Mouse (Mus musculus) limb, embryonic 10.5 days (tissue): ENCODE measurements around the gene Tesc. TPM values are rescaled to one million over a fixed set of nuclear protein-coding genes. Genes with fewer than 3 reads are reported as not detected.

Experiments
- DNase-seq: peaks from one replicate; pipeline ENCODE4 v3.0.0-alpha.2; 2017; ENCODE audit warnings: low spot score
- H3K27ac ChIP-seq: fragments of 300-500 bp; sonication (generic); 2 replicates; pipeline ENCODE4 v1.5.1; 2016; ENCODE audit warnings: mild to moderate bottlenecking
- H3K27me3 ChIP-seq: fragments of 300-500 bp; sonication (generic); 2 replicates; pipeline ENCODE4 v1.6.1; 2016; ENCODE audit warnings: low read depth, mild to moderate bottlenecking; ENCODE audit not compliant: poor library complexity, severe bottlenecking
- H3K36me3 ChIP-seq: fragments of 300-500 bp; sonication (generic); 2 replicates; pipeline ENCODE4 v1.6.1; 2016; ENCODE audit warnings: mild to moderate bottlenecking, moderate library complexity
- H3K4me1 ChIP-seq: fragments of 300-500 bp; sonication (generic); 2 replicates; pipeline ENCODE4 v1.6.1; 2016
- H3K4me3 ChIP-seq: fragments of 300-500 bp; sonication (generic); 2 replicates; pipeline ENCODE4 v1.5.1; 2016; ENCODE audit warnings: mild to moderate bottlenecking, moderate library complexity
- H3K9me3 ChIP-seq: fragments of 300-500 bp; sonication (generic); replicated peaks from 2 replicates; pipeline ENCODE4 v1.6.1; 2016; ENCODE audit warnings: mild to moderate bottlenecking
- WGBS: fragments of 180-500 bp; shearing (Covaris S2); methylation state at CpG from one replicate; pipeline ENCODE4 v1.1.7; 2016; 5-methylcytosine and 5-hydroxymethylcytosine counted together
- polyA plus RNA-seq: library from polyadenylated mRNA; unstranded; fragments of >200 nt; fragmentation: Nextera tagmentation; extraction: Ambion mirVana; gene quantifications from 2 replicates; pipeline ENCODE4 v1.2.1, GENCODE M21; 2016

Tesc gene
- polyA plus RNA-seq, 1 experiment from 2014 or later: 0.14 TPM

GRCm38 (mm10) chr5:118108124-118108793, 80.7 kb downstream of the Tesc start:
- DNase-seq: no peak
- peaks cover 86% of the 10 kb centered on the region for H3K36me3 ChIP-seq
- H3K4me1 ChIP-seq: no peaks in the 10 kb centered on the region
- H3K27me3 ChIP-seq: no peaks in the 10 kb centered on the region
- 91% methylated on average over 17 of the region's 17 CpGs for WGBS
- H3K27ac ChIP-seq: no peak overlapping the region
- H3K9me3 ChIP-seq: no peaks in the 10 kb centered on the region
- H3K4me3 ChIP-seq: no peak overlapping the region

DNA sequence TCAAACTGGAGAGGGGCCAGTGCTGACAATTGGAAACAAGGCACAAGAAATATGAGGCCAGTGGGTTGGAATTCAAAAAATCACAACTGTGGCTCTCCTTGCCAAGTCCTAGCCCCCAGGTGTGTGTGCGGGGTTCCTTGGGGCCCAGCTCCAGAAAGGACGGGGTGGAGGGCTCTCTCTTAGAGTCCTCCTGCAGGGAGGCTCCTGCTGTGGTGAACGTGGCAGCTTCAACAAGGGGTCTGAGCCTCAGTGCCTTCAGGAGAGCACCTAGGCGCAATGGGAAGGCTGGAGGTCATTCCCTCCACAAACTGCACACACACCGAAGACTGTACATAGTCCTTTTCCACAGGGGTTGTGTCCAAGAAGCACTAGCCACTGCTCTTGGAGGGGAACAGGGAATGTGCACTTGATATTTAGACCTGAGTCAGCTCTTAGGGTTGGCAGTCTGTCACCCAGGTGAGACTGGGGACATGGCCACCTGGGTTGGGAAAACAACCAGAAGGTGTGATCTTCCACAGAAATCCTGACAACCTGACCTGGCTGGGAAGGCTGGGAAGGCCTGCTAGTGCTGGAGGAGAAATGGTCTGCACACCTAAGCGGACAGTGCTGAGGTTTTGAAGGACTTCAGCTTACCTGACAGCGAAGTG, 81.4 kb downstream of the Tesc start:
- Histone ChIP-seq H3K36me3 (peaks cover 88% of the 10 kb centered on the region), H3K27ac (no peak overlapping the region)
- WGBS: 94% methylated on average over 7 of the region's 7 CpGs

More for the DNA sequence above, 81.4 kb downstream of the Tesc start:
- H3K4me1 ChIP-seq: no peaks in the 10 kb centered on the region
- no peak for DNase-seq
- no peaks in the 10 kb centered on the region for H3K27me3 ChIP-seq
- H3K4me3 ChIP-seq: no peak overlapping the region
- no peaks in the 10 kb centered on the region for H3K9me3 ChIP-seq

Other genes with a start within 250 kb of the Tesc start
- 0.26 and 0.50 TPM in 2 replicates for gene Nos1, start 246.7 kb upstream of the Tesc start, polyA plus RNA-seq
- 86.1 and 93.4 TPM in 2 replicates for gene Fbxo21, start 51.0 kb upstream of the Tesc start, polyA plus RNA-seq
- 36.8 and 37.9 TPM in 2 replicates for gene Fbxw8, start 127.7 kb downstream of the Tesc start, polyA plus RNA-seq
- 0.03 TPM in 2 replicates for gene Hrk, start 136.9 kb downstream of the Tesc start, polyA plus RNA-seq
- 4.9 and 5.5 TPM in 2 replicates for gene Rnft2, start 217.4 kb downstream of the Tesc start, polyA plus RNA-seq
- gene 2410131K14Rik, start 217.5 kb downstream of the Tesc start, polyA plus RNA-seq: 13.7 and 14.3 TPM in 2 replicates